Mouse (Mus musculus): ENCODE data around the gene Srrm4.

DNA sequence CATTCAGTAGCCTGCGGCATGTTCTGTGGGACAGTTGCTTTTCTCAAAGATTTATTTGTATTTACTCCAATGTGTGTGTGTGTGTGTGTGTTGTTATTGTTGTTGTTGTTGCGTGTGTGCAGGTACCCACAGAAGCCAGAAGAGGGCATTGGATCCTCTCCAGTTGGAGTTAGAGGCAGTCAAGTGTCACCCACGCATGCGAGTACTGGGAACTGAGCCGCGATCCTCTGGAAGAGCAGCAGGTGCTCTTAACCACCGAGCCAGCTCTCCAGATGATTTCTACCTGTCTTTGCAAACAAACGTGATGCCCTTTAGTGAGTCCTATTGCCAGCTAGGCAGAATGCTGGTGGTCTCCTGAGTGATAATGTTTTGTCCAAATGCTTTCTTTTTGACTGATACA is 24.3 kb downstream of the Srrm4 start:
- no peak for TF ChIP-seq TAL1 (IDR thresholded peaks at IDR 0.05; ENCODE audit: low read length)
- no peak for TF ChIP-seq GATA1 (IDR thresholded peaks at IDR 0.05; ENCODE audit: low read length)
